Mouse (Mus musculus) heart, adult 2 months (tissue): ENCODE data around the gene Wfdc3.

Experiments
- CTCF ChIP-seq: fragments of 200-600 bp; IDR thresholded peaks from 2 replicates; pipeline ENCODE4 v1.8.1; 2022; ENCODE audit warnings: antibody characterized with exemption, mild to moderate bottlenecking, moderate library complexity
- POLR2A ChIP-seq: fragments of 200-500 bp; IDR thresholded peaks from 2 replicates; pipeline ENCODE4 v1.6.1; 2011; ENCODE audit warnings: mild to moderate bottlenecking, low read depth, low read length, control low read depth; ENCODE audit not compliant: insufficient read depth

GRCm38 (mm10) chr2:164734839-164735238 lies 10.9 kb downstream of the Wfdc3 start:
- TF ChIP-seq POLR2A: no peak
- TF ChIP-seq CTCF: no peak
